8 mouse cellular contexts compared by ENCODE assay signal in the genomic region with DNA sequence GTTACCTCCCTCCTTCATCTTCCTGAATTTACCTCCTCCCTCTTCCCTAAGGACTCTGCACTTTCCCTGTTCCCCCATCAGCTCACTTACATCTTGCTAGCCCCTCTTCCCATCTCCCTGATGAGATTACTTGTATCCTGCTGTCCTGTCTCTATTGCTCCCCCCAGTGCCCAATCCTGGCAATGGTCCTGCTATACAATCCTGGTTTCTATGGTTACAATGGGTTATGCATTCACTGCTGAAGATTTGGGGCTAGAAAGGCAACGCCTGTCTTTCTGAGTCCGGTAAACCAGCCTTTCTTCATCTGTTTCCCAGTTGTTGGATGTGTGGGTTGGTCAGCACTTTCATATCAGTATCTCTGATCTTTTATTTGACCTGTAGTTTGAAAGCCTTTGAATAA. TPM values are rescaled to one million over a fixed set of nuclear protein-coding genes. Genes with fewer than 3 reads are reported as not detected.
DNase-seq lines count a peak whose midpoint lies in the region; ATAC-seq lines count a peak whose summit lies in the region.

No protein-coding gene starts in this region.

- intact Hi-C loops in left cerebral cortex, postnatal 25 days (cut with DNase I) = no loop called here

- no peak overlapping the region for H3K27ac ChIP-seq in lung, embryonic 16.5 days (ENCODE audit: low read length)
- no peak overlapping the region for H3K27ac ChIP-seq in heart, embryonic 10.5 days

- peak; percentile 48; the same call in 1 of the 2 replicates for ATAC-seq in lung, embryonic 16.5 days (ENCODE audit: low read depth)
- ATAC-seq in frontal cortex, adult (ENCODE audit: low TSS enrichment) = peak; percentile 74

- H3K4me3 ChIP-seq in lung, embryonic 16.5 days (ENCODE audit: low read length) = no peak overlapping the region
- no peak overlapping the region for H3K4me3 ChIP-seq in heart, embryonic 10.5 days

- 8% methylated on average over 2 of the region's 2 CpGs for WGBS in lung, embryonic 16.5 days
- 28% methylated on average over 2 of the region's 2 CpGs for WGBS in heart, embryonic 10.5 days

- no peak overlapping the region for H3K4me2 ChIP-seq in lung, embryonic 16.5 days (ENCODE audit: low read depth, low read length)

- no peak for DNase-seq in lung, postnatal 14 days
- DNase-seq in adipocyte (ENCODE audit: low spot score) = peak; percentile 22
- DNase-seq in left cerebral cortex, postnatal 25 days (ENCODE audit: low spot score in 2 of 2) = peak; percentile 52 to 75
- peak; percentile 78 to 84 for DNase-seq in right cerebral cortex, postnatal 10 days (ENCODE audit: low spot score in 2 of 2)
- DNase-seq in spleen, postnatal 14 days (ENCODE audit: low spot score in 2 of 2) = no peak
- DNase-seq in heart, embryonic 10.5 days (ENCODE audit: low spot score) = no peak

- H3K4me1 ChIP-seq in lung, embryonic 16.5 days (replicated peaks; ENCODE audit: control insufficient read depth, insufficient read depth, low read length) = no peaks in the 10 kb centered on the region
- H3K4me1 ChIP-seq in heart, embryonic 10.5 days = peaks cover 29% of the 10 kb centered on the region

- H3K9me3 ChIP-seq in lung, embryonic 16.5 days (ENCODE audit: control insufficient read depth, low read length) = no peaks in the 10 kb centered on the region
- no peaks in the 10 kb centered on the region for H3K9me3 ChIP-seq in heart, embryonic 10.5 days

- no peaks in the 10 kb centered on the region for H3K36me3 ChIP-seq in lung, embryonic 16.5 days (ENCODE audit: control insufficient read depth, insufficient read depth, low read length)
- no peaks in the 10 kb centered on the region for H3K36me3 ChIP-seq in heart, embryonic 10.5 days

- no peaks in the 10 kb centered on the region for H3K27me3 ChIP-seq in lung, embryonic 16.5 days (ENCODE audit: control insufficient read depth, insufficient read depth, low read depth, low read length)
- no peaks in the 10 kb centered on the region for H3K27me3 ChIP-seq in heart, embryonic 10.5 days (ENCODE audit: insufficient read depth, poor library complexity, severe bottlenecking)

- H3K9ac ChIP-seq in lung, embryonic 16.5 days (ENCODE audit: low read length) = no peak overlapping the region

RNA-seq across cellular contexts. Expression of a gene that starts 6.1 kb away (rescaled TPM):
- polyA plus RNA-seq in lung, embryonic 16.5 days (2015; fragmentation: Nextera tagmentation; extraction: Ambion mirVana) = 0.70 TPM in 1 of 2 replicates, not detected in the other
- not detected for total RNA-seq in left cerebral cortex, postnatal 25 days (2021)
- polyA plus RNA-seq in heart, embryonic 10.5 days (2016; fragmentation: Nextera tagmentation; extraction: Ambion mirVana) = 0.41 and 8.8 TPM in 2 replicates

RNA-seq across cellular contexts. Expression of a gene that starts 32.1 kb away (rescaled TPM):
- 0.77 and 1.2 TPM in 2 replicates for polyA plus RNA-seq in lung, embryonic 16.5 days (2015; fragmentation: Nextera tagmentation; extraction: Ambion mirVana)
- 1 to 10 TPM; 4.0 to 7.3 TPM for total RNA-seq in left cerebral cortex, postnatal 25 days (2021)
- 1.1 TPM in 2 replicates for polyA plus RNA-seq in heart, embryonic 10.5 days (2016; fragmentation: Nextera tagmentation; extraction: Ambion mirVana)

RNA-seq across cellular contexts. Expression of a gene that starts 54.9 kb away (rescaled TPM):
- polyA plus RNA-seq in lung, embryonic 16.5 days (2015; fragmentation: Nextera tagmentation; extraction: Ambion mirVana) = 175 and 183 TPM in 2 replicates
- total RNA-seq in left cerebral cortex, postnatal 25 days (2021) = 1 to 10 TPM; 3.8 to 4.1 TPM
- 50.4 and 66.2 TPM in 2 replicates for polyA plus RNA-seq in heart, embryonic 10.5 days (2016; fragmentation: Nextera tagmentation; extraction: Ambion mirVana)

Comparison
In these comparisons a context has a peak if more than half of its experiments do, and no peak if none do; other contexts are left out.
1. DNase-seq: peak in adipocyte (single experiment), left cerebral cortex, postnatal 25 days (2 of 2) and right cerebral cortex, postnatal 10 days (2 of 2); none in lung, postnatal 14 days (single experiment), spleen, postnatal 14 days (0 of 2) and heart, embryonic 10.5 days (single experiment).